Mouse (Mus musculus) ovary, postnatal 10 days (tissue): ENCODE measurements around the gene Ddx39b.
"Not testable (repeated sequence)": the region's sequence is repeated elsewhere in the genome, so short reads cannot be mapped to it uniquely, and the experiment has no call there.

Experiments
- DNase-seq: peaks from one replicate; pipeline ENCODE4 v3.0.0; 2022; ENCODE audit warnings: low spot score

The Ddx39b gene

GRCm38 (mm10) chr17:35262664-35263522, 21.3 kb downstream of the Ddx39b start, which contains the start of gene H2-D1:
Gene H2-D1, plus strand, starts transcription at chr17:35262730.
- DNase-seq, result peak; percentile 98

- DNase-seq, result no peak
Measured at GRCm38 (mm10) chr17:35263523-35263883, 22.0 kb downstream of the Ddx39b start.

- no peak for DNase-seq
Measured at GRCm38 (mm10) chr17:35267399-35268086, 26.0 kb downstream of the Ddx39b start.

- no peak for DNase-seq
Measured at GRCm38 (mm10) chr17:35269653-35270347, 28.3 kb downstream of the Ddx39b start.

GRCm38 (mm10) chr17:35272249-35272648, 30.7 kb downstream of the Ddx39b start:
- DNase-seq, result no peak

- DNase-seq, result peak; percentile 75
Measured at GRCm38 (mm10) chr17:35274770-35275169, 33.2 kb downstream of the Ddx39b start.

GRCm38 (mm10) chr17:35276304-35276864, 34.8 kb downstream of the Ddx39b start:
- DNase-seq, result no peak

GRCm38 (mm10) chr17:35278049-35278448, 36.5 kb downstream of the Ddx39b start:
- DNase-seq, result no peak

GRCm38 (mm10) chr17:35278957-35279688, 37.6 kb downstream of the Ddx39b start:
- no peak for DNase-seq

GRCm38 (mm10) chr17:35280276-35280675, 38.7 kb downstream of the Ddx39b start:
- DNase-seq, result no peak

- DNase-seq, result no peak
Measured at GRCm38 (mm10) chr17:35285431-35285830, 43.9 kb downstream of the Ddx39b start.

- DNase-seq, result not testable (repeated sequence)
Measured at GRCm38 (mm10) chr17:35295796-35296195, 54.2 kb downstream of the Ddx39b start.

GRCm38 (mm10) chr17:35300261-35300945, 58.9 kb downstream of the Ddx39b start:
- not testable (repeated sequence) for DNase-seq

- peak; percentile 88 for DNase-seq
Measured at GRCm38 (mm10) chr17:35301645-35302258, 60.2 kb downstream of the Ddx39b start.

- DNase-seq, result no peak
Measured at GRCm38 (mm10) chr17:35303271-35303670, 61.7 kb downstream of the Ddx39b start.
